Mouse (Mus musculus) embryonic stem cell, embryonic (primary cell): ENCODE data around the gene Hmgcll1.

ENCODE experiments used
- CTCF ChIA-PET, 4 experiments: fragments of 300-600 bp in 2 of 4; fragments of 350-600 bp in 2 of 4; sonication (Branson Sonifier 250); formaldehyde crosslinking; loops; one replicate each; lab custom pipeline; 2022; ENCODE audit warnings: inconsistent platforms in 2 of 4; lab: Charles Lee
- POLR2A ChIA-PET, 4 experiments: fragments of 300-600 bp in 2 of 4; fragments of 350-600 bp in 2 of 4; sonication (Branson Sonifier 250); formaldehyde crosslinking; loops; one replicate each; lab custom pipeline; 2022; ENCODE audit warnings: antibody characterized with exemption in 4 of 4, inconsistent platforms in 1 of 4; lab: Charles Lee

Hmgcll1 gene

GRCm38 (mm10) chr9:76014631-76015531 lies at the start of gene Hmgcll1:
TSS of gene Hmgcll1 (plus strand) at chr9:76014855.
- POLR2A ChIA-PET: interaction anchor here in 2 of 4 experiments (0.5 to 2.4 kb wide), 4 partner anchors 9 to 159 kb away, joined by 3 to 5 read pairs (median 4); no protein-coding TSS in a partner anchor
- CTCF ChIA-PET: interaction anchor here in 2 of 4 experiments (0.6 to 0.7 kb wide), 2 partner anchors 599 to 653 kb away, joined by 3 to 5 read pairs; no protein-coding TSS in a partner anchor

GRCm38 (mm10) chr9:75980097-75980496 lies 34.6 kb upstream of the Hmgcll1 start:
- ChIA-PET CTCF (no interaction called here), POLR2A (no interaction called here)

- ChIA-PET POLR2A (no interaction called here), CTCF (interaction anchor here in 1 of 4 experiments (0.6 kb wide), 1 partner anchor 196 kb away, joined by 3 read pairs; no protein-coding TSS in a partner anchor)
These were observed 33.5 kb upstream of the Hmgcll1 start for GRCm38 (mm10) chr9:75981139-75981538.

GRCm38 (mm10) chr9:75989491-75989890 lies 25.2 kb upstream of the Hmgcll1 start:
- POLR2A ChIA-PET: no interaction called here
- CTCF ChIA-PET: no interaction called here

GRCm38 (mm10) chr9:75998791-75999350 lies 15.8 kb upstream of the Hmgcll1 start:
- ChIA-PET CTCF (no interaction called here), POLR2A (no interaction called here)

GRCm38 (mm10) chr9:76000876-76001858 lies 13.5 kb upstream of the Hmgcll1 start:
- POLR2A ChIA-PET: no interaction called here
- CTCF ChIA-PET: no interaction called here

- CTCF ChIA-PET: no interaction called here
These were observed 11.6 kb upstream of the Hmgcll1 start for GRCm38 (mm10) chr9:76003066-76003465.

GRCm38 (mm10) chr9:76003637-76004036 lies 11.0 kb upstream of the Hmgcll1 start:
- ChIA-PET CTCF (no interaction called here), POLR2A (no interaction called here)

More at GRCm38 (mm10) chr9:76003066-76003465, 11.6 kb upstream of the Hmgcll1 start:
- POLR2A ChIA-PET: no interaction called here

GRCm38 (mm10) chr9:76007342-76007970 lies 7.2 kb upstream of the Hmgcll1 start:
- ChIA-PET CTCF (no interaction called here), POLR2A (no interaction called here)

- CTCF ChIA-PET: no interaction called here
- POLR2A ChIA-PET: no interaction called here
These were observed 866 bp upstream of the Hmgcll1 start for GRCm38 (mm10) chr9:76013789-76014188.

GRCm38 (mm10) chr9:76015971-76016370 lies 1.3 kb downstream of the Hmgcll1 start:
- ChIA-PET CTCF (no interaction called here), POLR2A (interaction anchor here in 1 of 4 experiments (0.5 to 2.4 kb wide), 3 partner anchors 8 to 11 kb away, joined by 3 to 5 read pairs (median 4); no protein-coding TSS in a partner anchor)

- POLR2A ChIA-PET: interaction anchor here in 2 of 4 experiments (0.5 to 2.4 kb wide), 2 partner anchors 10 to 538 kb away, joined by 4 to 5 read pairs; no protein-coding TSS in a partner anchor
- CTCF ChIA-PET: no interaction called here
These were observed 1.9 kb downstream of the Hmgcll1 start for GRCm38 (mm10) chr9:76016506-76016905.

GRCm38 (mm10) chr9:76023551-76023973 lies 8.9 kb downstream of the Hmgcll1 start:
- ChIA-PET CTCF (no interaction called here), POLR2A (interaction anchor here in 1 of 4 experiments (1.5 kb wide), 1 partner anchor 8 kb away, joined by 4 read pairs; no protein-coding TSS in a partner anchor)

- ChIA-PET POLR2A (interaction anchor here in 1 of 4 experiments (1.5 kb wide), 1 partner anchor 9 kb away, joined by 4 read pairs; no protein-coding TSS in a partner anchor), CTCF (no interaction called here)
These were observed 9.9 kb downstream of the Hmgcll1 start for GRCm38 (mm10) chr9:76024277-76025246.

GRCm38 (mm10) chr9:76029471-76030199 lies 15.0 kb downstream of the Hmgcll1 start:
- CTCF ChIA-PET: no interaction called here
- POLR2A ChIA-PET: no interaction called here

GRCm38 (mm10) chr9:76035058-76035457 lies 20.4 kb downstream of the Hmgcll1 start:
- CTCF ChIA-PET: no interaction called here
- POLR2A ChIA-PET: no interaction called here
